Mouse (Mus musculus): ENCODE measurements around the gene Hoxb9. TPM values are rescaled to one million over a fixed set of nuclear protein-coding genes. Genes with fewer than 3 reads are reported as not detected.
A peak's percentile ranks its signal among the peaks of the same experiment; 100 is the strongest.

Hoxb9 gene
- polyA plus RNA-seq, 1 experiment from 2014 or later = 1.5 TPM

- Histone ChIP-seq H3K4me2 (replicated peaks; ENCODE audit: low read depth) (peak overlapping the region; percentile 45; the same call in 1 of the 2 replicates), H3K27me3 (replicated peaks; ENCODE audit: control insufficient read depth, insufficient read depth, low read length) (peaks cover 82% of the 10 kb centered on the region), H3K9ac (ENCODE audit: low read depth, low read length) (no peak overlapping the region), H3K36me3 (ENCODE audit: control insufficient read depth, insufficient read depth) (no peaks in the 10 kb centered on the region), H3K4me3 (ENCODE audit: low read depth, low read length) (0 out of 2 replicates have a peak overlapping the region, but pooled peaks have one; percentile 9), H3K27ac (ENCODE audit: low read depth, low read length) (no peak overlapping the region), H3K9me3 (ENCODE audit: control insufficient read depth) (no peaks in the 10 kb centered on the region), H3K4me1 (replicated peaks; ENCODE audit: control insufficient read depth, insufficient read depth, low read length) (no peaks in the 10 kb centered on the region)
- peak; percentile 92 for TF ChIP-seq CTCF (IDR thresholded peaks at IDR 0.05; ENCODE audit: low read depth)
- WGBS = under 1% methylated on average over 9 of the region's 9 CpGs
- ATAC-seq = peak; percentile 61
Observed at GRCm38 (mm10) chr11:96278773-96279172, 7.5 kb downstream of the Hoxb9 start.

- WGBS = 9% methylated on average over 31 of the region's 31 CpGs
- no peak for TF ChIP-seq CTCF (IDR thresholded peaks at IDR 0.05; ENCODE audit: low read depth)
- Histone ChIP-seq H3K9me3 (ENCODE audit: control insufficient read depth) (no peaks in the 10 kb centered on the region), H3K9ac (ENCODE audit: low read depth, low read length) (no peak overlapping the region), H3K4me3 (ENCODE audit: low read depth, low read length) (no peak overlapping the region), H3K4me1 (replicated peaks; ENCODE audit: control insufficient read depth, insufficient read depth, low read length) (no peaks in the 10 kb centered on the region), H3K27ac (ENCODE audit: low read depth, low read length) (no peak overlapping the region), H3K4me2 (replicated peaks; ENCODE audit: low read depth) (peak overlapping the region; percentile 40), H3K27me3 (replicated peaks; ENCODE audit: control insufficient read depth, insufficient read depth, low read length) (peaks cover 81% of the 10 kb centered on the region), H3K36me3 (ENCODE audit: control insufficient read depth, insufficient read depth) (no peaks in the 10 kb centered on the region)
- ATAC-seq = no peak
Observed at GRCm38 (mm10) chr11:96279421-96280233, 8.4 kb downstream of the Hoxb9 start.

GRCm38 (mm10) chr11:96280399-96281378, 9.4 kb downstream of the Hoxb9 start:
- ATAC-seq = no peak
- H3K27me3 ChIP-seq (replicated peaks; ENCODE audit: control insufficient read depth, insufficient read depth, low read length) = peaks cover 71% of the 10 kb centered on the region
- 0 out of 2 replicates have a peak overlapping the region, but pooled peaks have one; percentile 9 for H3K4me2 ChIP-seq (replicated peaks; ENCODE audit: low read depth)
- 36% methylated on average over 8 of the region's 8 CpGs for WGBS
- H3K9me3 ChIP-seq (ENCODE audit: control insufficient read depth) = no peaks in the 10 kb centered on the region
- no peak overlapping the region for H3K27ac ChIP-seq (ENCODE audit: low read depth, low read length)
- H3K9ac ChIP-seq (ENCODE audit: low read depth, low read length) = no peak overlapping the region
- no peak for TF ChIP-seq CTCF (IDR thresholded peaks at IDR 0.05; ENCODE audit: low read depth)
- H3K4me3 ChIP-seq (ENCODE audit: low read depth, low read length) = no peak overlapping the region
- H3K4me1 ChIP-seq (replicated peaks; ENCODE audit: control insufficient read depth, insufficient read depth, low read length) = no peaks in the 10 kb centered on the region
- no peaks in the 10 kb centered on the region for H3K36me3 ChIP-seq (ENCODE audit: control insufficient read depth, insufficient read depth)

- no peak overlapping the region for H3K27ac ChIP-seq (ENCODE audit: low read depth, low read length)
- peaks cover 71% of the 10 kb centered on the region for H3K27me3 ChIP-seq (replicated peaks; ENCODE audit: control insufficient read depth, insufficient read depth, low read length)
- H3K36me3 ChIP-seq (ENCODE audit: control insufficient read depth, insufficient read depth) = no peaks in the 10 kb centered on the region
- no peak for ATAC-seq
- no peak overlapping the region for H3K4me3 ChIP-seq (ENCODE audit: low read depth, low read length)
- WGBS = 22% methylated on average over 18 of the region's 18 CpGs
- H3K9ac ChIP-seq (ENCODE audit: low read depth, low read length) = no peak overlapping the region
- TF ChIP-seq CTCF (IDR thresholded peaks at IDR 0.05; ENCODE audit: low read depth) = no peak
- H3K9me3 ChIP-seq (ENCODE audit: control insufficient read depth) = no peaks in the 10 kb centered on the region
- 0 out of 2 replicates have a peak overlapping the region, but pooled peaks have one; percentile 10 for H3K4me2 ChIP-seq (replicated peaks; ENCODE audit: low read depth)
- no peaks in the 10 kb centered on the region for H3K4me1 ChIP-seq (replicated peaks; ENCODE audit: control insufficient read depth, insufficient read depth, low read length)
Observed at GRCm38 (mm10) chr11:96281396-96281795, 10.1 kb downstream of the Hoxb9 start.

- Histone ChIP-seq H3K4me1 (replicated peaks; ENCODE audit: control insufficient read depth, insufficient read depth, low read length) (no peaks in the 10 kb centered on the region), H3K9ac (ENCODE audit: low read depth, low read length) (no peak within 1 kb of the TSS), H3K4me3 (ENCODE audit: low read depth, low read length) (peak within 1 kb of the TSS; percentile 50), H3K36me3 (ENCODE audit: control insufficient read depth, insufficient read depth) (no peaks in the 10 kb centered on the region), H3K4me2 (replicated peaks; ENCODE audit: low read depth) (peak within 1 kb of the TSS; percentile 75), H3K27me3 (replicated peaks; ENCODE audit: control insufficient read depth, insufficient read depth, low read length) (peaks cover 71% of the 10 kb centered on the region), H3K9me3 (ENCODE audit: control insufficient read depth) (no peaks in the 10 kb centered on the region), H3K27ac (ENCODE audit: low read depth, low read length) (no peak within 1 kb of the TSS)
- ATAC-seq = no peak
- TF ChIP-seq CTCF (IDR thresholded peaks at IDR 0.05; ENCODE audit: low read depth) = no peak
- WGBS = 3% methylated on average over 27 of the region's 27 CpGs
Observed at GRCm38 (mm10) chr11:96281855-96282570, 10.8 kb downstream of the Hoxb9 start, which contains the start of gene Hoxb8. Gene Hoxb8 (plus strand): TSS chr11:96281905.
